Mouse (Mus musculus): ENCODE measurements around the gene Afg3l1. TPM values are rescaled to one million over a fixed set of nuclear protein-coding genes. Genes with fewer than 3 reads are reported as not detected.
"Not testable (repeated sequence)": the region's sequence is repeated elsewhere in the genome, so short reads cannot be mapped to it uniquely, and the experiment has no call there.

Afg3l1 gene
- 59.4 and 65.9 TPM in 2 replicates for polyA plus RNA-seq (2015; fragmentation: Nextera tagmentation; extraction: Ambion mirVana)

DNA sequence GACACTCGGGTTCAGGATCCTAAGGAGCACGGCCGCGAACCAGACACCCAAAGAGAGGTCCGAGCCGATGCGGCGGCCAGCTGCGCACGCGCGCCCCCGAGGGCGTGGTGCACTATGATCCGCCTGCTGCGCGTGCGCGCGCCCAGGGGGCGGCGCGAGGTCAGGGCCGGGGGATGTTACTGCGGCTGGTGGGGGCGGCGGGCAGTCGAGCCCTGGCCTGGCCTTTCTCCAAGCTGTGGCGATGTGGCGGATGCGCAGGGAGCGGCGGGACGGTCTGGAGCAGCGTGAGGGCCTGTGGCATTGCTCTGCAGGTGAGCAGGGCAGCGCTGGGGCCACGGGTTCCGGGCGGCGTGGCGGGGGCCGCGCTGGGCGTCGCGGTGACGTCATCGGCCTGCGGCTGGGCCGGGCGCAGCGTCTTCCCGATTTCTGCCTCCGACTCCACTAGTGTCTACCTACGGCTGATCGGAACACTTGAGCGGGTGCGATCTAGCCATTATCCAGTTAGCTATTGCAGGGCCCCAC is at the start of gene Afg3l1:
Gene Afg3l1, plus strand, starts transcription at position 167 of the 522 bp plus-strand sequence.
- peak; percentile 93 for ATAC-seq (ENCODE audit: low FRiP score, low TSS enrichment)
- Histone ChIP-seq H3K27ac (ENCODE audit: low read length) (peak within 1 kb of the TSS; percentile 95), H3K27me3 (ENCODE audit: insufficient read depth, low read length) (no peaks in the 10 kb centered on the region), H3K9me3 (ENCODE audit: low read length) (no peaks in the 10 kb centered on the region), H3K4me3 (ENCODE audit: low read length) (peak within 1 kb of the TSS; percentile 64), H3K4me2 (replicated peaks; ENCODE audit: low read depth, low read length) (peak within 1 kb of the TSS; percentile 84), H3K4me1 (ENCODE audit: insufficient read depth, low read length) (peaks cover 13% of the 10 kb centered on the region), H3K36me3 (ENCODE audit: insufficient read depth, low read length) (peaks cover 12% of the 10 kb centered on the region; the same call in 1 of the 2 replicates), H3K9ac (replicated peaks; ENCODE audit: low read length) (peak within 1 kb of the TSS; percentile 86)
- 0% methylated on average over 56 of the region's 58 CpGs for WGBS

DNA sequence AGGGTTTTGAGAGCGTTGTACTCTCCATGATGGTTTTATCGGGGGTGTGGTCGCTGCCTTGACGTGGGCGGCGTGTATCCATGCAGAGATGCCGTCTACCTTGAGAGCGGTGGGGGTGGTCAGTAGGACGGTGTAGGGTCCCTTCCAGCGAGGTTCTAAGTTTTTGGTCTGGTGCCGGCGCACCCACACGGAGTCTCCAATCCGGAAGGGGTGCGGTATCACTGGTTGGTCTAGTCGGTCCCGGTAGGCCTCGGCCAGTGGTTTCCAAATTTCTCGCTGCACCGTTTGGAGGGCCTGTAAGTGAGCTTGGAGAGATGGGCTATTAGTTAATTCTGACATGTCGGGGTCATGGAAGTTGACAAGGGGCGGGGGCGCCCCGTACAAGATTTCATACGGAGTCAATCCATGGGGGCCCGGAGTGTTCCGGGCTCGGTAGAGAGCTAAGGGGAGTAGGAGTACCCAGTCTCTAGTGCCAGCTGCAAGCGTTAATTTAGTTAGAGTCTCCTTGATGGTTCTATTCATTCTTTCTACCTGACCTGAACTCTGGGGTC is 49.3 kb upstream of the Afg3l1 start:
- peaks cover 57% of the 10 kb centered on the region for H3K9me3 ChIP-seq (ENCODE audit: low read length)
- WGBS, result 97% methylated on average over 28 of the region's 29 CpGs

GRCm38 (mm10) chr8:123428939-123429721 is 48.6 kb upstream of the Afg3l1 start:
- Histone ChIP-seq H3K4me3 (ENCODE audit: low read length) (no peak overlapping the region), H3K9me3 (ENCODE audit: low read length) (peaks cover 60% of the 10 kb centered on the region), H3K27ac (ENCODE audit: low read length) (no peak overlapping the region), H3K9ac (replicated peaks; ENCODE audit: low read length) (no peak overlapping the region), H3K4me1 (ENCODE audit: insufficient read depth, low read length) (no peaks in the 10 kb centered on the region), H3K27me3 (ENCODE audit: insufficient read depth, low read length) (no peaks in the 10 kb centered on the region), H3K36me3 (ENCODE audit: insufficient read depth, low read length) (peaks cover 14% of the 10 kb centered on the region; the same call in 1 of the 2 replicates), H3K4me2 (replicated peaks; ENCODE audit: low read depth, low read length) (no peak overlapping the region)
- no peak for ATAC-seq (ENCODE audit: low FRiP score, low TSS enrichment)
- 93% methylated on average over 23 of the region's 23 CpGs for WGBS

More for the DNA sequence above, 49.3 kb upstream of the Afg3l1 start:
- Histone ChIP-seq H3K4me1 (ENCODE audit: insufficient read depth, low read length) (no peaks in the 10 kb centered on the region), H3K27me3 (ENCODE audit: insufficient read depth, low read length) (no peaks in the 10 kb centered on the region), H3K4me3 (ENCODE audit: low read length) (no peak overlapping the region), H3K4me2 (replicated peaks; ENCODE audit: low read depth, low read length) (no peak overlapping the region), H3K36me3 (ENCODE audit: insufficient read depth, low read length) (peaks cover 14% of the 10 kb centered on the region; the same call in 1 of the 2 replicates), H3K9ac (replicated peaks; ENCODE audit: low read length) (no peak overlapping the region), H3K27ac (ENCODE audit: low read length) (no peak overlapping the region)
- ATAC-seq (ENCODE audit: low FRiP score, low TSS enrichment), result no peak

DNA sequence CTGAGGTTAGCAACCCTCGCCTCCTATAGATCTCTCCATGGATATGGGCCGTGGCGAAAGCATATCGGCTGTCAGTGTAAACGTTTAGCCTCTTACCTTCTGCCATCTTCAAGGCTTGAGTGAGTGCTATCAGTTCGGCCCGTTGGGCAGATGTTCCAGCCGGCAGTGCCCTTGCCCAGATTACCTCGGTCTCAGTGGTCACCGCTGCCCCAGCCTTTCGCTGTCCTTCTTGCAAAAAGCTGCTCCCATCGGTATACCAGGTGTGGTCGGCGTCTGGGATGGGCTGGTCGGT is 48.0 kb upstream of the Afg3l1 start:
- Histone ChIP-seq H3K36me3 (ENCODE audit: insufficient read depth, low read length) (peaks cover 14% of the 10 kb centered on the region; the same call in 1 of the 2 replicates), H3K9me3 (ENCODE audit: low read length) (peaks cover 64% of the 10 kb centered on the region)
- not testable (repeated sequence) for ATAC-seq (ENCODE audit: low FRiP score, low TSS enrichment); H3K9ac ChIP-seq (replicated peaks; ENCODE audit: low read length); H3K4me2 ChIP-seq (replicated peaks; ENCODE audit: low read depth, low read length); H3K4me1 ChIP-seq (ENCODE audit: insufficient read depth, low read length); H3K4me3 ChIP-seq (ENCODE audit: low read length); H3K27ac ChIP-seq (ENCODE audit: low read length); H3K27me3 ChIP-seq (ENCODE audit: insufficient read depth, low read length)
- WGBS, result 96% methylated on average over 15 of the region's 15 CpGs

DNA sequence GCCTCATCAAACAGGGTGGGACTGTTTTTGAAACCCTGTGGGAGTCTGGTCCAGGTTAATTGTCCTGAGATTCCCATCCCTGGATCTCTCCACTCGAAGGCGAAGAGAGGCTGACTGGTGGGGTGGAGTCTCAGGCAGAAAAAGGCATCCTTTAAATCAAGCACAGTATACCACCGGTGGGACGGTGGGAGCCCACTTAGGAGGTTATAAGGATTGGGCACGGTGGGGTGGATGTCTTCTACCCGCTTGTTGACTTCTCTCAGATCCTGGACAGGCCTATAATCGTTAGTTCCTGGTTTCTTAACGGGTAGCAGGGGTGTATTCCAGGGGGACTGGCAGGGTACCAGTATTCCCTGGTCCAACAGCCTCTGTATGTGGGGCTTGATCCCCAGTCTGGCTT is 46.8 kb upstream of the Afg3l1 start:
- H3K27ac ChIP-seq (ENCODE audit: low read length); H3K4me1 ChIP-seq (ENCODE audit: insufficient read depth, low read length); H3K4me3 ChIP-seq (ENCODE audit: low read length); ATAC-seq (ENCODE audit: low FRiP score, low TSS enrichment); H3K4me2 ChIP-seq (replicated peaks; ENCODE audit: low read depth, low read length); H3K9ac ChIP-seq (replicated peaks; ENCODE audit: low read length); H3K27me3 ChIP-seq (ENCODE audit: insufficient read depth, low read length): not testable (repeated sequence)
- H3K9me3 ChIP-seq (ENCODE audit: low read length), result peaks cover 66% of the 10 kb centered on the region
- H3K36me3 ChIP-seq (ENCODE audit: insufficient read depth, low read length), result peaks cover 14% of the 10 kb centered on the region; the same call in 1 of the 2 replicates
- WGBS, result 90% methylated on average over 7 of the region's 8 CpGs

DNA sequence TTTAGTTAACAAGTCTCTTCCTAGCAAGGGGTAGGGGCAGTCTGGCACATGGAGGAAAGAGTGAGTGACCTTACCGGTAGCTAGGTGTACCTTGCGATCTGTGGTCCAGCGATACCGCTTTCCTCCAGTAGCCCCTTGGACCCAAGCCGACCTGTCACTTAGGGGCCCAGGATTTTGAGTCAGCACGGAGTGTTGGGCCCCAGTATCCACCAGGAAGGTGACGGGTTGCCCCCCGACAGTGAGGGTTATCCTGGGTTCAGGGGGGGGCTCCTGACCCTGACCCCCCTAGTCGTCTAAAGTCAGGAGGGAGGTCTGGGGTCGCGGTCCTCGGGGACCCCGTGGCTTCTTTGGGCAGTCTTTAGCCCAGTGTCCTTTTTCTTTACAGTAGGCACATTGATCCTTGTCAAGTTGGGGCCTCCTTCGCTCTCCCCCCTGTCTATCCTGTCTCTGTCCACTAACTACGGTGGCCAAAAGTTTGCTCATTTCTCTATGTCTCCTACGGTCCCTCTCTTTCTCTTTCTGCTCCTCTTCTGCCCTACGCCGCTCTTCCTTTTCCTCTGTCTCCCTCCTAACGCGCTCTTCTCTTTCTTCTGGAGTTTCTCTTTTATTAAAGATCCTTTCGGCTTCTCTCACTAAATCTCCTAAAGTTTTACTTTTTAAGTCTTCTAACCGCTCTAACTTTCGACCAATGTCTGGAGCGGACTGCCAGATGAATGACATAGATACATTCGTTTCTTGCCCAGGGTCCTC is 45.9 kb upstream of the Afg3l1 start:
- H3K9me3 ChIP-seq (ENCODE audit: low read length), result peaks cover 59% of the 10 kb centered on the region
- H3K27me3 ChIP-seq (ENCODE audit: insufficient read depth, low read length), result no peaks in the 10 kb centered on the region
- no peaks in the 10 kb centered on the region for H3K4me1 ChIP-seq (ENCODE audit: insufficient read depth, low read length)
- H3K27ac ChIP-seq (ENCODE audit: low read length), result no peak overlapping the region
- ATAC-seq (ENCODE audit: low FRiP score, low TSS enrichment), result no peak
- H3K4me3 ChIP-seq (ENCODE audit: low read length), result no peak overlapping the region
- no peak overlapping the region for H3K4me2 ChIP-seq (replicated peaks; ENCODE audit: low read depth, low read length)
- no peak overlapping the region for H3K9ac ChIP-seq (replicated peaks; ENCODE audit: low read length)
- WGBS, result 96% methylated on average over 25 of the region's 25 CpGs
- H3K36me3 ChIP-seq (ENCODE audit: insufficient read depth, low read length), result peaks cover 13% of the 10 kb centered on the region; the same call in 1 of the 2 replicates

DNA sequence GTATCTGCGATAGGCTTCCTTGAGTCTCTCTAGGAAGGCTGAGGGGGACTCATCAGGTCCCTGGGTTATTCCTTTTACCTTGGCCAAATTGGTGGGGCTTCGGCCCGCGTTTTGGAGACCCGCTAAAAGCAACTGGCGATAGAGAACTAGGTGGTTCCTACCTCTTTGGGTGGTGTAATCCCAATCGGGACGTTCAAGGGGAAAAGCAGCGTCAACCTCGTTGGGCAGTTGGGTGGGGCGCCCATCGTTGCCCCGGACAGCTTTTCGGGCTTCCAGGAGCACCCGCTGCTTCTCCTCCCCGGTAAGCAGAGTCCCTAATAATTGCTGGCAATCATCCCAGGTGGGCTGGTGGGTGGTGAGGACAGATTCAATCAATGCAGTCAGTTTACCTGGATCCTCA is 45.3 kb upstream of the Afg3l1 start:
- H3K9me3 ChIP-seq (ENCODE audit: low read length), result peaks cover 53% of the 10 kb centered on the region
- WGBS, result 95% methylated on average over 16 of the region's 16 CpGs

GRCm38 (mm10) chr8:123433241-123433974 is 44.3 kb upstream of the Afg3l1 start:
- not testable (repeated sequence) for H3K27ac ChIP-seq (ENCODE audit: low read length); H3K36me3 ChIP-seq (ENCODE audit: insufficient read depth, low read length); H3K4me3 ChIP-seq (ENCODE audit: low read length); H3K4me1 ChIP-seq (ENCODE audit: insufficient read depth, low read length); H3K9ac ChIP-seq (replicated peaks; ENCODE audit: low read length); H3K27me3 ChIP-seq (ENCODE audit: insufficient read depth, low read length); ATAC-seq (ENCODE audit: low FRiP score, low TSS enrichment); H3K4me2 ChIP-seq (replicated peaks; ENCODE audit: low read depth, low read length)
- H3K9me3 ChIP-seq (ENCODE audit: low read length), result peaks cover 43% of the 10 kb centered on the region
- WGBS, result 96% methylated on average over 37 of the region's 47 CpGs

More for the DNA sequence above, 45.3 kb upstream of the Afg3l1 start:
- H3K27me3 ChIP-seq (ENCODE audit: insufficient read depth, low read length), result no peaks in the 10 kb centered on the region
- no peak for ATAC-seq (ENCODE audit: low FRiP score, low TSS enrichment)
- H3K4me3 ChIP-seq (ENCODE audit: low read length), result no peak overlapping the region
- no peak overlapping the region for H3K27ac ChIP-seq (ENCODE audit: low read length)
- H3K4me1 ChIP-seq (ENCODE audit: insufficient read depth, low read length), result no peaks in the 10 kb centered on the region
- no peak overlapping the region for H3K9ac ChIP-seq (replicated peaks; ENCODE audit: low read length)
- peaks cover 10% of the 10 kb centered on the region; the same call in 1 of the 2 replicates for H3K36me3 ChIP-seq (ENCODE audit: insufficient read depth, low read length)
- H3K4me2 ChIP-seq (replicated peaks; ENCODE audit: low read depth, low read length), result no peak overlapping the region

- WGBS, result 92% methylated on average over 2 of the region's 2 CpGs
- Histone ChIP-seq H3K9me3 (ENCODE audit: low read length) (no peaks in the 10 kb centered on the region), H3K4me3 (ENCODE audit: low read length) (no peak overlapping the region), H3K27ac (ENCODE audit: low read length) (no peak overlapping the region), H3K27me3 (ENCODE audit: insufficient read depth, low read length) (no peaks in the 10 kb centered on the region), H3K4me2 (replicated peaks; ENCODE audit: low read depth, low read length) (no peak overlapping the region), H3K9ac (replicated peaks; ENCODE audit: low read length) (no peak overlapping the region), H3K4me1 (ENCODE audit: insufficient read depth, low read length) (peaks cover 8% of the 10 kb centered on the region; the same call in 1 of the 2 replicates), H3K36me3 (ENCODE audit: insufficient read depth, low read length) (no peaks in the 10 kb centered on the region)
- ATAC-seq (ENCODE audit: low FRiP score, low TSS enrichment), result no peak
Measured at GRCm38 (mm10) chr8:123441788-123442187, 35.9 kb upstream of the Afg3l1 start.
